Mouse (Mus musculus): ENCODE data around the gene Pacsin3. TPM values are rescaled to one million over a fixed set of nuclear protein-coding genes. Genes with fewer than 3 reads are reported as not detected.
A peak's percentile ranks its signal among the peaks of the same experiment; 100 is the strongest.

Gene Pacsin3
- polyA plus RNA-seq, 1 experiment from 2014 or later: 16.4 TPM

- H3K4me2 ChIP-seq (replicated peaks; ENCODE audit: low read depth, low read length): peak overlapping the region; percentile 99
- no peak overlapping the region for H3K27ac ChIP-seq (ENCODE audit: low read depth, low read length)
- 0 out of 2 replicates have a peak, but pooled peaks cover 3% of the 10 kb centered on the region for H3K36me3 ChIP-seq (ENCODE audit: control insufficient read depth, insufficient read depth, low read length)
- H3K4me1 ChIP-seq (replicated peaks; ENCODE audit: control insufficient read depth, insufficient read depth, low read length): peaks cover 16% of the 10 kb centered on the region
- ATAC-seq (ENCODE audit: low FRiP score) (peak; percentile 53), DNase-seq (ENCODE audit: low spot score) (peak; percentile 72)
- peak overlapping the region; percentile 53 for H3K4me3 ChIP-seq (ENCODE audit: low read depth, low read length)
- H3K9ac ChIP-seq (ENCODE audit: low read depth, low read length): peak overlapping the region; percentile 59
- no peaks in the 10 kb centered on the region for H3K9me3 ChIP-seq (ENCODE audit: control insufficient read depth, low read length)
- WGBS: under 1% methylated on average over 48 of the region's 52 CpGs
- peaks cover 13% of the 10 kb centered on the region for H3K27me3 ChIP-seq (ENCODE audit: control insufficient read depth, insufficient read depth, low read length)
Measured at GRCm38 (mm10) chr2:91256256-91257125, 737 bp downstream of the Pacsin3 start.

- H3K9me3 ChIP-seq (ENCODE audit: control insufficient read depth, low read length): no peaks in the 10 kb centered on the region
- peak overlapping the region; percentile 53 for H3K4me3 ChIP-seq (ENCODE audit: low read depth, low read length)
- ATAC-seq (ENCODE audit: low FRiP score) (peak; percentile 75), DNase-seq (ENCODE audit: low spot score) (no peak)
- H3K36me3 ChIP-seq (ENCODE audit: control insufficient read depth, insufficient read depth, low read length): 0 out of 2 replicates have a peak, but pooled peaks cover 3% of the 10 kb centered on the region
- H3K4me2 ChIP-seq (replicated peaks; ENCODE audit: low read depth, low read length): peak overlapping the region; percentile 99
- H3K27ac ChIP-seq (ENCODE audit: low read depth, low read length): no peak overlapping the region; the same call in 1 of the 2 replicates
- peak overlapping the region; percentile 59 for H3K9ac ChIP-seq (ENCODE audit: low read depth, low read length)
- WGBS: under 1% methylated on average over 22 of the region's 22 CpGs
- H3K4me1 ChIP-seq (replicated peaks; ENCODE audit: control insufficient read depth, insufficient read depth, low read length): peaks cover 16% of the 10 kb centered on the region
- peaks cover 13% of the 10 kb centered on the region for H3K27me3 ChIP-seq (ENCODE audit: control insufficient read depth, insufficient read depth, low read length)
Measured at GRCm38 (mm10) chr2:91257126-91257980, 1.6 kb downstream of the Pacsin3 start.

- Histone ChIP-seq H3K27me3 (ENCODE audit: control insufficient read depth, insufficient read depth, low read length) (peaks cover 13% of the 10 kb centered on the region), H3K27ac (ENCODE audit: low read depth, low read length) (no peak overlapping the region), H3K9ac (ENCODE audit: low read depth, low read length) (no peak overlapping the region), H3K4me3 (ENCODE audit: low read depth, low read length) (peak overlapping the region; percentile 53; the same call in 1 of the 2 replicates), H3K9me3 (ENCODE audit: control insufficient read depth, low read length) (no peaks in the 10 kb centered on the region), H3K4me1 (replicated peaks; ENCODE audit: control insufficient read depth, insufficient read depth, low read length) (peaks cover 16% of the 10 kb centered on the region), H3K36me3 (ENCODE audit: control insufficient read depth, insufficient read depth, low read length) (0 out of 2 replicates have a peak, but pooled peaks cover 3% of the 10 kb centered on the region), H3K4me2 (replicated peaks; ENCODE audit: low read depth, low read length) (peak overlapping the region; percentile 99)
- 78% methylated on average over 5 of the region's 5 CpGs for WGBS
- DNase-seq (ENCODE audit: low spot score) (no peak), ATAC-seq (ENCODE audit: low FRiP score) (no peak)
Measured at GRCm38 (mm10) chr2:91258054-91258453, 2.3 kb downstream of the Pacsin3 start.

GRCm38 (mm10) chr2:91258830-91259229 is 3.1 kb downstream of the Pacsin3 start:
- no peak for ATAC-seq (ENCODE audit: low FRiP score)

GRCm38 (mm10) chr2:91259493-91259892 is 3.7 kb downstream of the Pacsin3 start:
- no peak for DNase-seq (ENCODE audit: low spot score)
- no peak for ATAC-seq (ENCODE audit: low FRiP score)
- no peak overlapping the region for H3K27ac ChIP-seq (ENCODE audit: low read depth, low read length)
- no peak overlapping the region for H3K9ac ChIP-seq (ENCODE audit: low read depth, low read length)
- H3K4me2 ChIP-seq (replicated peaks; ENCODE audit: low read depth, low read length): no peak overlapping the region
- H3K27me3 ChIP-seq (ENCODE audit: control insufficient read depth, insufficient read depth, low read length): peaks cover 12% of the 10 kb centered on the region
- WGBS: 90% methylated on average over 1 of the region's 1 CpGs
- 0 out of 2 replicates have a peak, but pooled peaks cover 3% of the 10 kb centered on the region for H3K36me3 ChIP-seq (ENCODE audit: control insufficient read depth, insufficient read depth, low read length)
- no peak overlapping the region for H3K4me3 ChIP-seq (ENCODE audit: low read depth, low read length)
- no peaks in the 10 kb centered on the region for H3K9me3 ChIP-seq (ENCODE audit: control insufficient read depth, low read length)
- peaks cover 16% of the 10 kb centered on the region for H3K4me1 ChIP-seq (replicated peaks; ENCODE audit: control insufficient read depth, insufficient read depth, low read length)

More at GRCm38 (mm10) chr2:91258830-91259229, 3.1 kb downstream of the Pacsin3 start:
- Histone ChIP-seq H3K36me3 (ENCODE audit: control insufficient read depth, insufficient read depth, low read length) (0 out of 2 replicates have a peak, but pooled peaks cover 3% of the 10 kb centered on the region), H3K4me3 (ENCODE audit: low read depth, low read length) (no peak overlapping the region), H3K27me3 (ENCODE audit: control insufficient read depth, insufficient read depth, low read length) (peaks cover 13% of the 10 kb centered on the region), H3K27ac (ENCODE audit: low read depth, low read length) (no peak overlapping the region), H3K9me3 (ENCODE audit: control insufficient read depth, low read length) (no peaks in the 10 kb centered on the region), H3K4me1 (replicated peaks; ENCODE audit: control insufficient read depth, insufficient read depth, low read length) (peaks cover 16% of the 10 kb centered on the region), H3K9ac (ENCODE audit: low read depth, low read length) (no peak overlapping the region), H3K4me2 (replicated peaks; ENCODE audit: low read depth, low read length) (no peak overlapping the region)
- no peak for DNase-seq (ENCODE audit: low spot score)
- WGBS: 62% methylated on average over 1 of the region's 1 CpGs

GRCm38 (mm10) chr2:91263692-91264660 is 8.2 kb downstream of the Pacsin3 start:
- ATAC-seq (ENCODE audit: low FRiP score): peak; percentile 1
- WGBS: 89% methylated on average over 17 of the region's 17 CpGs
- no peaks in the 10 kb centered on the region for H3K27me3 ChIP-seq (ENCODE audit: control insufficient read depth, insufficient read depth, low read length)
- H3K9ac ChIP-seq (ENCODE audit: low read depth, low read length): peak overlapping the region; percentile 56
- H3K4me2 ChIP-seq (replicated peaks; ENCODE audit: low read depth, low read length): peak overlapping the region; percentile 65
- H3K9me3 ChIP-seq (ENCODE audit: control insufficient read depth, low read length): no peaks in the 10 kb centered on the region
- peak overlapping the region; percentile 49 for H3K27ac ChIP-seq (ENCODE audit: low read depth, low read length)
- DNase-seq (ENCODE audit: low spot score): no peak
- H3K4me3 ChIP-seq (ENCODE audit: low read depth, low read length): no peak overlapping the region; the same call in 1 of the 2 replicates
- H3K4me1 ChIP-seq (replicated peaks; ENCODE audit: control insufficient read depth, insufficient read depth, low read length): no peaks in the 10 kb centered on the region; the same call in none of the 2 replicates
- H3K36me3 ChIP-seq (ENCODE audit: control insufficient read depth, insufficient read depth, low read length): 0 out of 2 replicates have a peak, but pooled peaks cover 3% of the 10 kb centered on the region

- DNase-seq (ENCODE audit: low spot score): peak; percentile 95
Measured at GRCm38 (mm10) chr2:91264711-91265681, 9.2 kb downstream of the Pacsin3 start, which contains the start of gene Arfgap2. Arfgap2 (plus strand) TSS chr2:91264974.

More at GRCm38 (mm10) chr2:91264711-91265681, 9.2 kb downstream of the Pacsin3 start, which contains the start of gene Arfgap2:
- peak; percentile 99 for ATAC-seq (ENCODE audit: low FRiP score)
- Histone ChIP-seq H3K9me3 (ENCODE audit: control insufficient read depth, low read length) (no peaks in the 10 kb centered on the region), H3K4me2 (replicated peaks; ENCODE audit: low read depth, low read length) (peak within 1 kb of the TSS; percentile 80), H3K36me3 (ENCODE audit: control insufficient read depth, insufficient read depth, low read length) (0 out of 2 replicates have a peak, but pooled peaks cover 6% of the 10 kb centered on the region), H3K9ac (ENCODE audit: low read depth, low read length) (peak within 1 kb of the TSS; percentile 92), H3K27ac (ENCODE audit: low read depth, low read length) (peak within 1 kb of the TSS; percentile 87), H3K4me1 (replicated peaks; ENCODE audit: control insufficient read depth, insufficient read depth, low read length) (no peaks in the 10 kb centered on the region; the same call in none of the 2 replicates), H3K27me3 (ENCODE audit: control insufficient read depth, insufficient read depth, low read length) (no peaks in the 10 kb centered on the region), H3K4me3 (ENCODE audit: low read depth, low read length) (peak within 1 kb of the TSS; percentile 86)
- 2% methylated on average over 72 of the region's 72 CpGs for WGBS
